Mouse (Mus musculus) heart, adult 11 months (tissue): ENCODE results near the gene Pip5kl1.
A peak's percentile ranks its signal among the peaks of the same experiment; 100 is the strongest.

ENCODE experiments used
- DNase-seq: peaks from one replicate; pipeline ENCODE4 v3.0.0; 2022

Pip5kl1 gene

GRCm38 (mm10) chr2:32620682-32621516 is 46.3 kb downstream of the Pip5kl1 start:
- DNase-seq, result peak; percentile 99

- DNase-seq, result no peak
These were observed 46.9 kb downstream of the Pip5kl1 start, which contains the start of gene Ak1 for GRCm38 (mm10) chr2:32621517-32621859. Ak1 (plus strand) TSS chr2:32621758.

- DNase-seq, result peak; percentile 91
These were observed 49.6 kb downstream of the Pip5kl1 start for GRCm38 (mm10) chr2:32624111-32624748.

- DNase-seq, result peak; percentile 98
These were observed 50.7 kb downstream of the Pip5kl1 start for GRCm38 (mm10) chr2:32625212-32625872.

GRCm38 (mm10) chr2:32625873-32626694 is 51.5 kb downstream of the Pip5kl1 start:
- peak; percentile 98 for DNase-seq

- DNase-seq, result peak; percentile 96
These were observed 52.9 kb downstream of the Pip5kl1 start for GRCm38 (mm10) chr2:32627266-32628043.

GRCm38 (mm10) chr2:32628044-32628550 is 53.5 kb downstream of the Pip5kl1 start:
- DNase-seq, result no peak

- peak; percentile 99 for DNase-seq
These were observed 54.1 kb downstream of the Pip5kl1 start for GRCm38 (mm10) chr2:32628729-32629128.

- peak; percentile 98 for DNase-seq
These were observed 54.8 kb downstream of the Pip5kl1 start for GRCm38 (mm10) chr2:32629276-32629976.

- DNase-seq, result peak; percentile 91
These were observed 55.4 kb downstream of the Pip5kl1 start for GRCm38 (mm10) chr2:32630036-32630435.

GRCm38 (mm10) chr2:32631046-32631445 is 56.4 kb downstream of the Pip5kl1 start:
- DNase-seq, result peak; percentile 95

- peak; percentile 97 for DNase-seq
These were observed 57.3 kb downstream of the Pip5kl1 start for GRCm38 (mm10) chr2:32631737-32632394.
